Comparison of ENCODE assay signal across 8 mouse cellular contexts in the genomic region with DNA sequence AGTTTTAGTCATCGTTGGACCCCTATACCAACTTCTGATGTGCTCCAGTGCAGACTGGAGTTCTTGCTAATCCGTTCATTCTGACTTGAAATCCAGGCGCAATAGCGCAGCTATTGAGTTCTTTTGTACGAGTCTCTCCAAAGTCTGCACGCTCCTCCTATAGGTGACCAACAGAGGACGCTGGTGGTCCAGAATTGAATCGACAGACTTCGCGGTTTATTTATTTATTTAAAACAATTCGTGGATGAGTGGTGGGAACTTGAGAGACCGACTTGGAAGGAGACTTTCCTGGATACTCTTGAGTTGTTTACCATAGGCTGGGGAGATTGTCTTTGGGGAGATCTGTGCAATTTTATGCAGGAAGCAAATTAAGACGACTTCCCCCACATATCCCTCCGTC. TPM values are rescaled to one million over a fixed set of nuclear protein-coding genes. Genes with fewer than 3 reads are reported as not detected.
DNase-seq lines count a peak whose midpoint lies in the region; ATAC-seq lines count a peak whose summit lies in the region.

No protein-coding gene starts in this region.

- H3K36me3 ChIP-seq in limb, embryonic 13.5 days: peaks cover under 1% of the 10 kb centered on the region; the same call in 1 of the 2 replicates
- no peaks in the 10 kb centered on the region for H3K36me3 ChIP-seq in neural tube, embryonic 14.5 days (ENCODE audit: control insufficient read depth, insufficient read depth, low read length)

- peak overlapping the region; percentile 68 for H3K4me3 ChIP-seq in limb, embryonic 13.5 days
- no peak overlapping the region for H3K4me3 ChIP-seq in neural tube, embryonic 14.5 days (ENCODE audit: low read depth, low read length)

- peak overlapping the region; percentile 93 for H3K4me2 ChIP-seq in limb, embryonic 13.5 days (replicated peaks)
- peak overlapping the region; percentile 95 for H3K4me2 ChIP-seq in neural tube, embryonic 14.5 days (ENCODE audit: low read depth, low read length)

- H3K9ac ChIP-seq in limb, embryonic 13.5 days: no peak overlapping the region
- no peak overlapping the region for H3K9ac ChIP-seq in neural tube, embryonic 14.5 days (replicated peaks; ENCODE audit: low read depth, low read length)

- DNase-seq in adrenal gland, adult 8-10 months: peak; percentile 17
- DNase-seq in adrenal gland, postnatal 4 days (ENCODE audit: low spot score in 2 of 2): no peak
- DNase-seq in embryo, embryonic 11.5 days (ENCODE audit: low read depth, low spot score): peak; percentile 68
- DNase-seq in heart, adult 18-20 months: peak; percentile 51 to 67
- peak; percentile 40 to 59 for DNase-seq in kidney, adult 8-10 months
- no peak for DNase-seq in thymus, postnatal 36 days

- H3K9me3 ChIP-seq in limb, embryonic 13.5 days: no peaks in the 10 kb centered on the region
- H3K9me3 ChIP-seq in neural tube, embryonic 14.5 days (ENCODE audit: control insufficient read depth, low read length): no peaks in the 10 kb centered on the region

- peaks cover 54% of the 10 kb centered on the region for H3K27me3 ChIP-seq in limb, embryonic 13.5 days
- H3K27me3 ChIP-seq in neural tube, embryonic 14.5 days (ENCODE audit: control insufficient read depth, insufficient read depth, low read length): peaks cover 5% of the 10 kb centered on the region; the same call in 1 of the 2 replicates

- WGBS in limb, embryonic 13.5 days: 9% methylated on average over 14 of the region's 14 CpGs
- WGBS in neural tube, embryonic 14.5 days: 7% methylated on average over 14 of the region's 14 CpGs

- ATAC-seq in limb, embryonic 13.5 days (ENCODE audit: low FRiP score, low read depth): no peak
- no peak for ATAC-seq in neural tube, embryonic 14.5 days (ENCODE audit: low read depth)

- no peak overlapping the region for H3K27ac ChIP-seq in limb, embryonic 13.5 days
- H3K27ac ChIP-seq in neural tube, embryonic 14.5 days (ENCODE audit: low read depth, low read length): no peak overlapping the region

- H3K4me1 ChIP-seq in limb, embryonic 13.5 days: peaks cover 31% of the 10 kb centered on the region
- peaks cover 21% of the 10 kb centered on the region; the same call in 1 of the 2 replicates for H3K4me1 ChIP-seq in neural tube, embryonic 14.5 days (ENCODE audit: control insufficient read depth, insufficient read depth, low read length)

RNA-seq across cellular contexts. Expression of gene Igfbp3, which starts 1.0 kb away (rescaled TPM):
- 10 to 100 TPM; 46.2 to 81.3 (median 69.4) TPM for total RNA-seq in adrenal gland, adult 8-10 months (2022)
- total RNA-seq in adrenal gland, postnatal 4 days (2021): 10 to 100 TPM; 61.8 to 63.1 TPM
- 10 to 100 TPM; 25.5 to 40.3 TPM for total RNA-seq in heart, adult 18-20 months (2021)
- 152 and 164 TPM in 2 replicates for polyA plus RNA-seq in limb, embryonic 13.5 days (2015; fragmentation: Nextera tagmentation; extraction: Ambion mirVana)
- 14.2 and 23.3 TPM in 2 replicates for polyA plus RNA-seq in neural tube, embryonic 14.5 days (2014; fragmentation: Nextera tagmentation; extraction: Ambion mirVana)

RNA-seq across cellular contexts. Expression of gene Igfbp1, which starts 17.2 kb away (rescaled TPM):
- not detected for total RNA-seq in adrenal gland, adult 8-10 months (2022)
- 10 to 100 TPM in 1 of 2 experiments, 1 to 10 TPM in 1; 3.7 to 77.7 TPM for total RNA-seq in adrenal gland, postnatal 4 days (2021)
- not detected for total RNA-seq in heart, adult 18-20 months (2021)
- 2.3 and 3.6 TPM in 2 replicates for polyA plus RNA-seq in limb, embryonic 13.5 days (2015; fragmentation: Nextera tagmentation; extraction: Ambion mirVana)
- polyA plus RNA-seq in neural tube, embryonic 14.5 days (2014; fragmentation: Nextera tagmentation; extraction: Ambion mirVana): 0.46 TPM in 1 of 2 replicates, not detected in the other

RNA-seq across cellular contexts. Expression of gene Gm11985, which starts 26.4 kb away (rescaled TPM):
- not detected for total RNA-seq in adrenal gland, adult 8-10 months (2022)
- not detected for total RNA-seq in adrenal gland, postnatal 4 days (2021)
- not detected for total RNA-seq in heart, adult 18-20 months (2021)
- 0.19 TPM in 1 of 2 replicates, not detected in the other for polyA plus RNA-seq in limb, embryonic 13.5 days (2015; fragmentation: Nextera tagmentation; extraction: Ambion mirVana)
- 0.20 TPM in 1 of 2 replicates, not detected in the other for polyA plus RNA-seq in neural tube, embryonic 14.5 days (2014; fragmentation: Nextera tagmentation; extraction: Ambion mirVana)

Comparison
In these comparisons a context has a peak if more than half of its experiments do, and no peak if none do; other contexts are left out.
1. DNase-seq: peak in adrenal gland, adult 8-10 months (single experiment), embryo, embryonic 11.5 days (single experiment), heart, adult 18-20 months (2 of 2) and kidney, adult 8-10 months (2 of 2); none in adrenal gland, postnatal 4 days (0 of 2) and thymus, postnatal 36 days (0 of 2).
2. RNA of gene Igfbp1, which starts 17.2 kb away (total RNA-seq): 3.7 to 77.7 TPM in adrenal gland, postnatal 4 days; not detected in adrenal gland, adult 8-10 months and not detected in heart, adult 18-20 months; every median in the first group is over 4 times any median in the second.